Mouse (Mus musculus): ENCODE data around the gene Edn3. TPM values are rescaled to one million over a fixed set of nuclear protein-coding genes. Genes with fewer than 3 reads are reported as not detected.
A peak's percentile ranks its signal among the peaks of the same experiment; 100 is the strongest.

Gene Edn3
- polyA plus RNA-seq, 1 experiment = 10.4 TPM

- WGBS = 81% methylated on average over 8 of the region's 8 CpGs
- H3K4me3 ChIP-seq (replicated peaks; ENCODE audit: extremely low read depth, low read depth, low read length) = no peak overlapping the region
- DNase-seq = no peak
- no peaks in the 10 kb centered on the region for H3K4me1 ChIP-seq (ENCODE audit: control insufficient read depth, insufficient read depth, low read length)
- TF ChIP-seq CTCF (IDR thresholded peaks at IDR 0.05; ENCODE audit: insufficient read depth, low read length) (no peak), POLR2A (IDR thresholded peaks at IDR 0.05; ENCODE audit: borderline replicate concordance, extremely low read depth, low read depth, low read length) (no peak)
Measured at GRCm38 (mm10) chr2:174792436-174793125, 32.2 kb downstream of the Edn3 start.

- no peak for DNase-seq
- H3K4me3 ChIP-seq (replicated peaks; ENCODE audit: extremely low read depth, low read depth, low read length) = no peak overlapping the region
- TF ChIP-seq CTCF (IDR thresholded peaks at IDR 0.05; ENCODE audit: insufficient read depth, low read length) (no peak), POLR2A (IDR thresholded peaks at IDR 0.05; ENCODE audit: borderline replicate concordance, extremely low read depth, low read depth, low read length) (no peak)
- 92% methylated on average over 1 of the region's 1 CpGs for WGBS
- H3K4me1 ChIP-seq (ENCODE audit: control insufficient read depth, insufficient read depth, low read length) = no peaks in the 10 kb centered on the region
Measured at GRCm38 (mm10) chr2:174793181-174793580, 32.8 kb downstream of the Edn3 start.

- TF ChIP-seq CTCF (IDR thresholded peaks at IDR 0.05; ENCODE audit: insufficient read depth, low read length) (peak; percentile 31; the same call in 1 of the 2 replicates), POLR2A (IDR thresholded peaks at IDR 0.05; ENCODE audit: borderline replicate concordance, extremely low read depth, low read depth, low read length) (no peak)
- no peak for DNase-seq
- WGBS = 67% methylated on average over 2 of the region's 2 CpGs
- Histone ChIP-seq H3K4me1 (ENCODE audit: control insufficient read depth, insufficient read depth, low read length) (no peaks in the 10 kb centered on the region), H3K4me3 (replicated peaks; ENCODE audit: extremely low read depth, low read depth, low read length) (no peak overlapping the region)
Measured at GRCm38 (mm10) chr2:174796998-174797397, 36.6 kb downstream of the Edn3 start.

DNA sequence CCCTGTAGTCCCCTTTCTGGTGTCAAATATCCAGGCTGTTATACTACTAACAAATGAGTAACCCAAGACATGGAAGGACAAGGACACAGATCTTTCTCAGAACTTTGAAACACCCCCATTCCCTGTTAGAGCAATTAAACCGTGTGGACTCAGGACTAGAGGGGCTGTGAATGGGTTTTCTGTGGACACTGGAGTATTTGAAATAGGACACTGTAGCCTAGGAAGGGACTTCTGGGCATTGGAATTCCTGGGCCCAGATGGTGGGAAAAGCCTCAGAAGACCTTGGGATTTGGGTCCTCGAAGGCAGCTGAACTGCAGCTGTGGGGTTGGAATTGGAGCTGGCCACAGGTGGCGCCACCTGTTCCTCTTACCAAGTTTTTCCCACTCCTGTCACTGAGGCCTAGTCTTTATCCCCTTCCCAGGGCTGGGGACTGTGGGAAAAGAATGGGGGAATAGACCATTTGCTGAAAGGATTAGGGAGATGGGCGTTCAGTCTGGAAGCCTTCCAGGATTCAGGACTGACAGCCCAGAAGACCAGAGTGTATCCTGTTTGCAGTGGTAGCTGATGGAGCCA lies 37.2 kb downstream of the Edn3 start:
- Histone ChIP-seq H3K4me1 (ENCODE audit: control insufficient read depth, insufficient read depth, low read length) (no peaks in the 10 kb centered on the region), H3K4me3 (replicated peaks; ENCODE audit: extremely low read depth, low read depth, low read length) (no peak overlapping the region)
- no peak for DNase-seq
- TF ChIP-seq POLR2A (IDR thresholded peaks at IDR 0.05; ENCODE audit: borderline replicate concordance, extremely low read depth, low read depth, low read length) (no peak), CTCF (IDR thresholded peaks at IDR 0.05; ENCODE audit: insufficient read depth, low read length) (no peak)
- 74% methylated on average over 4 of the region's 4 CpGs for WGBS

DNA sequence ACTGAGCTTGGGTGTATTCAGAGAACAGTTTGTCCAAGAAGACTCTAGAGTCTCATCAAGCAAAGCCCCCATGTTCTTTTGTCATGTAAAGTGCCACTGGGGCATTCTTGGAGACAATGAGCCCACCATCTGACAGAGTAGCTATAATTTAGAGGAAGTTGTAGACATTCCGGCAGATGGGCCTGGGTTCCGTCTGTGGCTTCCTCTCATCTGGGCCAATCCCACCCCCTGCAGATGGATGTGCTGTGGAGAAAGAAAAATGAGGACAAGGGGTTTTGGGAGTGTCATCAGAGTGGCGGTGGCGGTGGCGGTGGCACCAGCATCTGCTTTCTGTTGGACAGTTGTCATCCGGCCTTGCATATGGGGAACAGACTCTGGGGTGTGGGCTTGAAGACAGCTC lies 42.0 kb downstream of the Edn3 start:
- TF ChIP-seq CTCF (IDR thresholded peaks at IDR 0.05; ENCODE audit: insufficient read depth, low read length) (no peak), POLR2A (IDR thresholded peaks at IDR 0.05; ENCODE audit: borderline replicate concordance, extremely low read depth, low read depth, low read length) (no peak)
- no peak for DNase-seq
- 79% methylated on average over 6 of the region's 6 CpGs for WGBS
- Histone ChIP-seq H3K4me3 (replicated peaks; ENCODE audit: extremely low read depth, low read depth, low read length) (no peak overlapping the region), H3K4me1 (ENCODE audit: control insufficient read depth, insufficient read depth, low read length) (no peaks in the 10 kb centered on the region)

DNA sequence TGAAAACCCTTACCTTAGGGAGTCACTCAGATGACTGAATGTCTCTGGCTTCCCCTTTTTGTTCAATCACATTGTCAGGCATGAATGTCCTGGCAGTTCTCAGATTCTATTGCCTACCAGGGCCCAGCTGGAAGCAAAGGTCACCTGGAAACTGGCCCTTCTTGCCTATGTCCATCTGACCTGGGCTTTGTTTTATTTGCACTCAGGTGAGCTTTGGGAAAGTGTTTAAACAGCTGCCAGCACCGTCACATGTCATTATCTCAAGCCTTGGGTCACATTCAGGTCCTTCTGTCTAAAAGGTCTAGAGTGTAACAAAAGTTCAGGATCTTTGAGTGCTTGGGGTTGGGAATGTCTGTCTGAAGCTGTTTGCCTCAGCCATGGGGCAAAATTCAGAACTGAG lies 43.2 kb downstream of the Edn3 start:
- no peak for DNase-seq
- H3K4me3 ChIP-seq (replicated peaks; ENCODE audit: extremely low read depth, low read depth, low read length) = no peak overlapping the region
- WGBS = 83% methylated on average over 1 of the region's 1 CpGs
- TF ChIP-seq CTCF (IDR thresholded peaks at IDR 0.05; ENCODE audit: insufficient read depth, low read length) (no peak), POLR2A (IDR thresholded peaks at IDR 0.05; ENCODE audit: borderline replicate concordance, extremely low read depth, low read depth, low read length) (no peak)
- H3K4me1 ChIP-seq (ENCODE audit: control insufficient read depth, insufficient read depth, low read length) = no peaks in the 10 kb centered on the region

DNA sequence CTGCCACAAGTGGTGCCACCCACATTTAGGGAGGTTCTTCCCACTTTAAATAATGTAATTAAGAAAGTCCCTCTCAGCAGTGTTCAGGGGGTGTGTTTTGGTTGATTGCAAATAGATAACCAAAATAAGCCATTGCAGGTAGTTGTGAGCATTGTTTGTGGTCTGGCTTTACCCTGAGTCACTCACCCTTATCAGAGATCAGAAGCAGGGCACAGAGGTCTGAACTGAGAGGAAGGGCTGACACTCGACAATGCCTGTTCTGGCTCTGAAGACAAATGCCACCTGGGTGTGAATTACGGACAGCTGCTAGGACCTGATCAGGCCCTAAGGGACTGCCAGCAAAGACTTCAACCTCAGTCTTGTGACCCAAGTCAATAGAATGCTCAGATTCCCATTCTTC lies 47.5 kb downstream of the Edn3 start:
- DNase-seq = no peak
- WGBS = 40% methylated on average over 2 of the region's 2 CpGs
- H3K4me3 ChIP-seq (replicated peaks; ENCODE audit: extremely low read depth, low read depth, low read length) = no peak overlapping the region
- no peaks in the 10 kb centered on the region for H3K4me1 ChIP-seq (ENCODE audit: control insufficient read depth, insufficient read depth, low read length)
- no peak for TF ChIP-seq CTCF (IDR thresholded peaks at IDR 0.05; ENCODE audit: insufficient read depth, low read length)
- TF ChIP-seq POLR2A (IDR thresholded peaks at IDR 0.05; ENCODE audit: borderline replicate concordance, extremely low read depth, low read depth, low read length) = no peak

DNA sequence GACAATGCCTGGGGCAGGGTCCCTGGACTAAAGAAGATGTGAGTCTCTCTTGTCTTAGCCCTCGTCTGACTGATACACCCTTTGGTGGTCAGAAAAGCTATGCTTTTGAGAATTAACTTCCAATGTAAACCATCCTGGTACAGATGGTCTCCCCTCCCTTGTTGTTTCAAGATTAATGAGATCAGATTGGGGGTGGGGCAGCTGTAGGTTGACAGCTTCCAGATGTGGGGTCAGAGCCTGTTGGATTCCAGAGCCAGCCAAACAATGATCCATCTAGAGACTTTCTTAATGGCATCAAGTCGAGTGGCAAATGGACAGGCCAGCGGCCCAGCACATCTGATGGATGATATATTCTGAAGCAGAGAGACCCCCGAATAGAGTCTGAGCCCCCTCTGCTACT lies 48.9 kb downstream of the Edn3 start:
- 49% methylated on average over 4 of the region's 4 CpGs for WGBS
- no peaks in the 10 kb centered on the region for H3K4me1 ChIP-seq (ENCODE audit: control insufficient read depth, insufficient read depth, low read length)
- TF ChIP-seq CTCF (IDR thresholded peaks at IDR 0.05; ENCODE audit: insufficient read depth, low read length) = no peak
- no peak for TF ChIP-seq POLR2A (IDR thresholded peaks at IDR 0.05; ENCODE audit: borderline replicate concordance, extremely low read depth, low read depth, low read length)
- DNase-seq = no peak
- no peak overlapping the region for H3K4me3 ChIP-seq (replicated peaks; ENCODE audit: extremely low read depth, low read depth, low read length)

- WGBS = 28% methylated on average over 11 of the region's 11 CpGs
- TF ChIP-seq CTCF (IDR thresholded peaks at IDR 0.05; ENCODE audit: insufficient read depth, low read length) = no peak
- TF ChIP-seq POLR2A (IDR thresholded peaks at IDR 0.05; ENCODE audit: borderline replicate concordance, extremely low read depth, low read depth, low read length) = no peak
- no peaks in the 10 kb centered on the region for H3K4me1 ChIP-seq (ENCODE audit: control insufficient read depth, insufficient read depth, low read length)
- DNase-seq = no peak
- no peak overlapping the region for H3K4me3 ChIP-seq (replicated peaks; ENCODE audit: extremely low read depth, low read depth, low read length)
Measured at GRCm38 (mm10) chr2:174813306-174813705, 52.9 kb downstream of the Edn3 start.

- H3K4me3 ChIP-seq (replicated peaks; ENCODE audit: extremely low read depth, low read depth, low read length) = no peak overlapping the region
- no peak for DNase-seq
- WGBS = 88% methylated on average over 2 of the region's 2 CpGs
- H3K4me1 ChIP-seq (ENCODE audit: control insufficient read depth, insufficient read depth, low read length) = no peaks in the 10 kb centered on the region
- no peak for TF ChIP-seq POLR2A (IDR thresholded peaks at IDR 0.05; ENCODE audit: borderline replicate concordance, extremely low read depth, low read depth, low read length)
- TF ChIP-seq CTCF (IDR thresholded peaks at IDR 0.05; ENCODE audit: insufficient read depth, low read length) = no peak
Measured at GRCm38 (mm10) chr2:174816163-174816562, 55.7 kb downstream of the Edn3 start.

All from lung, adult 2 months (tissue).